Mouse (Mus musculus): ENCODE data around the gene Olfr365. TPM values are rescaled to one million over a fixed set of nuclear protein-coding genes. Genes with fewer than 3 reads are reported as not detected.

Olfr365 gene
- not detected in 2 replicates for polyA plus RNA-seq (2015; fragmentation: Nextera tagmentation; extraction: Ambion mirVana)

GRCm38 (mm10) chr2:37187898-37188297 lies at the start of gene Olfr365:
Olfr365 (plus strand) TSS chr2:37188198.

GRCm38 (mm10) chr2:37139022-37139421 lies 49.0 kb upstream of the Olfr365 start, which contains the start of gene Olfr364-ps1:
Olfr364-ps1 (plus strand) TSS chr2:37139322.

GRCm38 (mm10) chr2:37211274-37211673 lies 23.3 kb downstream of the Olfr365 start, which contains the start of gene Olfr366:
Olfr366 (plus strand) TSS chr2:37211574.

Other genes starting within 250 kb of the Olfr365 start
- not detected in 2 replicates for gene Olfr357, start 194.4 kb upstream of the Olfr365 start, polyA plus RNA-seq (2015; fragmentation: Nextera tagmentation; extraction: Ambion mirVana)
- not detected in 2 replicates for gene Olfr358, start 178.9 kb upstream of the Olfr365 start, polyA plus RNA-seq (2015; fragmentation: Nextera tagmentation; extraction: Ambion mirVana)
- not detected in 2 replicates for gene Olfr360, start 122.5 kb upstream of the Olfr365 start, polyA plus RNA-seq (2015; fragmentation: Nextera tagmentation; extraction: Ambion mirVana)
- not detected in 2 replicates for gene Olfr361, start 98.9 kb upstream of the Olfr365 start, polyA plus RNA-seq (2015; fragmentation: Nextera tagmentation; extraction: Ambion mirVana)
- not detected in 2 replicates for gene Olfr362, start 70.3 kb upstream of the Olfr365 start, polyA plus RNA-seq (2015; fragmentation: Nextera tagmentation; extraction: Ambion mirVana)
- not detected in 2 replicates for gene Olfr364-ps1, start 48.9 kb upstream of the Olfr365 start, polyA plus RNA-seq (2015; fragmentation: Nextera tagmentation; extraction: Ambion mirVana)
- gene Olfr366, start 23.4 kb downstream of the Olfr365 start, polyA plus RNA-seq (2015; fragmentation: Nextera tagmentation; extraction: Ambion mirVana) = not detected in 2 replicates
- gene Olfr368, start 138.3 kb downstream of the Olfr365 start, polyA plus RNA-seq (2015; fragmentation: Nextera tagmentation; extraction: Ambion mirVana) = not detected in 2 replicates
- 26.3 and 26.7 TPM in 2 replicates for gene Pdcl, start 171.1 kb downstream of the Olfr365 start, polyA plus RNA-seq (2015; fragmentation: Nextera tagmentation; extraction: Ambion mirVana)
- gene Rc3h2, start 234.7 kb downstream of the Olfr365 start, polyA plus RNA-seq (2015; fragmentation: Nextera tagmentation; extraction: Ambion mirVana) = 5.2 and 6.4 TPM in 2 replicates